Mouse (Mus musculus): ENCODE data around the gene Cers2. TPM values are rescaled to one million over a fixed set of nuclear protein-coding genes. Genes with fewer than 3 reads are reported as not detected.
A peak's percentile ranks its signal among the peaks of the same experiment; 100 is the strongest.

Gene Cers2
- total and polyA plus RNA-seq, 2 experiments: 266 to 283 TPM

- no peaks in the 10 kb centered on the region for H3K27me3 ChIP-seq (ENCODE audit: control insufficient read depth, insufficient read depth, low read length)
- H3K9ac ChIP-seq (ENCODE audit: low read depth, low read length): peak overlapping the region; percentile 90
- 31% methylated on average over 12 of the region's 12 CpGs for WGBS
- H3K4me1 ChIP-seq (ENCODE audit: control insufficient read depth, insufficient read depth, low read length): peaks cover 23% of the 10 kb centered on the region
- TF ChIP-seq POLR2A (IDR thresholded peaks at IDR 0.05; ENCODE audit: extremely low read depth, insufficient read depth, low read length): no peak
- no peak for TF ChIP-seq CTCF (IDR thresholded peaks at IDR 0.05; ENCODE audit: low read depth, low read length)
- peak overlapping the region; percentile 97 for H3K27ac ChIP-seq (replicated peaks; ENCODE audit: insufficient read depth, low read depth, low read length)
- peaks cover 23% of the 10 kb centered on the region; the same call in 1 of the 2 replicates for H3K79me2 ChIP-seq (ENCODE audit: control insufficient read depth, insufficient read depth, low read length)
- peaks cover 22% of the 10 kb centered on the region for H3K36me3 ChIP-seq (ENCODE audit: control insufficient read depth, insufficient read depth, low read length)
- H3K4me3 ChIP-seq (ENCODE audit: insufficient read depth, low read depth, low read length): peak overlapping the region; percentile 83
- DNase-seq (ENCODE audit: extremely low read depth, low read depth, low spot score): peak; percentile 80
These were observed 29.9 kb upstream of the Cers2 start for GRCm38 (mm10) chr3:95284501-95285281.

GRCm38 (mm10) chr3:95285390-95285789 is 29.2 kb upstream of the Cers2 start:
- 55% methylated on average over 5 of the region's 5 CpGs for WGBS
- H3K9ac ChIP-seq (ENCODE audit: low read depth, low read length): peak overlapping the region; percentile 58
- DNase-seq (ENCODE audit: extremely low read depth, low read depth, low spot score): no peak
- TF ChIP-seq POLR2A (IDR thresholded peaks at IDR 0.05; ENCODE audit: extremely low read depth, insufficient read depth, low read length): no peak
- no peak for TF ChIP-seq CTCF (IDR thresholded peaks at IDR 0.05; ENCODE audit: low read depth, low read length)
- H3K4me1 ChIP-seq (ENCODE audit: control insufficient read depth, insufficient read depth, low read length): peaks cover 25% of the 10 kb centered on the region
- H3K36me3 ChIP-seq (ENCODE audit: control insufficient read depth, insufficient read depth, low read length): peaks cover 29% of the 10 kb centered on the region
- no peak overlapping the region for H3K4me3 ChIP-seq (ENCODE audit: insufficient read depth, low read depth, low read length)
- H3K27me3 ChIP-seq (ENCODE audit: control insufficient read depth, insufficient read depth, low read length): no peaks in the 10 kb centered on the region
- H3K79me2 ChIP-seq (ENCODE audit: control insufficient read depth, insufficient read depth, low read length): peaks cover 23% of the 10 kb centered on the region; the same call in 1 of the 2 replicates
- peak overlapping the region; percentile 97 for H3K27ac ChIP-seq (replicated peaks; ENCODE audit: insufficient read depth, low read depth, low read length)

GRCm38 (mm10) chr3:95286011-95286410 is 28.6 kb upstream of the Cers2 start:
- H3K27ac ChIP-seq (replicated peaks; ENCODE audit: insufficient read depth, low read depth, low read length): peak overlapping the region; percentile 97
- H3K9ac ChIP-seq (ENCODE audit: low read depth, low read length): peak overlapping the region; percentile 37

GRCm38 (mm10) chr3:95286510-95286909 is 28.1 kb upstream of the Cers2 start:
- DNase-seq (ENCODE audit: extremely low read depth, low read depth, low spot score): no peak
- Histone ChIP-seq H3K36me3 (ENCODE audit: control insufficient read depth, insufficient read depth, low read length) (peaks cover 38% of the 10 kb centered on the region), H3K79me2 (ENCODE audit: control insufficient read depth, insufficient read depth, low read length) (peaks cover 20% of the 10 kb centered on the region; the same call in 1 of the 2 replicates), H3K27me3 (ENCODE audit: control insufficient read depth, insufficient read depth, low read length) (no peaks in the 10 kb centered on the region), H3K27ac (replicated peaks; ENCODE audit: insufficient read depth, low read depth, low read length) (peak overlapping the region; percentile 69), H3K9ac (ENCODE audit: low read depth, low read length) (peak overlapping the region; percentile 37), H3K4me1 (ENCODE audit: control insufficient read depth, insufficient read depth, low read length) (peaks cover 26% of the 10 kb centered on the region), H3K4me3 (ENCODE audit: insufficient read depth, low read depth, low read length) (peak overlapping the region; percentile 1; the same call in 1 of the 2 replicates)
- WGBS: 69% methylated on average over 7 of the region's 7 CpGs
- TF ChIP-seq POLR2A (IDR thresholded peaks at IDR 0.05; ENCODE audit: extremely low read depth, insufficient read depth, low read length): no peak

More at GRCm38 (mm10) chr3:95286011-95286410, 28.6 kb upstream of the Cers2 start:
- peak overlapping the region; percentile 1; the same call in 1 of the 2 replicates for H3K4me3 ChIP-seq (ENCODE audit: insufficient read depth, low read depth, low read length)
- H3K36me3 ChIP-seq (ENCODE audit: control insufficient read depth, insufficient read depth, low read length): peaks cover 33% of the 10 kb centered on the region
- peaks cover 20% of the 10 kb centered on the region; the same call in 1 of the 2 replicates for H3K79me2 ChIP-seq (ENCODE audit: control insufficient read depth, insufficient read depth, low read length)
- H3K27me3 ChIP-seq (ENCODE audit: control insufficient read depth, insufficient read depth, low read length): no peaks in the 10 kb centered on the region
- WGBS: 19% methylated on average over 5 of the region's 5 CpGs
- peaks cover 25% of the 10 kb centered on the region for H3K4me1 ChIP-seq (ENCODE audit: control insufficient read depth, insufficient read depth, low read length)
- peak; percentile 95 for DNase-seq (ENCODE audit: extremely low read depth, low read depth, low spot score)
- no peak for TF ChIP-seq CTCF (IDR thresholded peaks at IDR 0.05; ENCODE audit: low read depth, low read length)

- Histone ChIP-seq H3K79me2 (ENCODE audit: control insufficient read depth, insufficient read depth, low read length) (peaks cover 20% of the 10 kb centered on the region; the same call in 1 of the 2 replicates), H3K9ac (ENCODE audit: low read depth, low read length) (no peak overlapping the region), H3K4me1 (ENCODE audit: control insufficient read depth, insufficient read depth, low read length) (peaks cover 32% of the 10 kb centered on the region), H3K27ac (replicated peaks; ENCODE audit: insufficient read depth, low read depth, low read length) (no peak overlapping the region), H3K4me3 (ENCODE audit: insufficient read depth, low read depth, low read length) (no peak overlapping the region), H3K27me3 (ENCODE audit: control insufficient read depth, insufficient read depth, low read length) (no peaks in the 10 kb centered on the region), H3K36me3 (ENCODE audit: control insufficient read depth, insufficient read depth, low read length) (peaks cover 45% of the 10 kb centered on the region)
- DNase-seq (ENCODE audit: extremely low read depth, low read depth, low spot score): no peak
- TF ChIP-seq POLR2A (IDR thresholded peaks at IDR 0.05; ENCODE audit: extremely low read depth, insufficient read depth, low read length) (no peak), CTCF (IDR thresholded peaks at IDR 0.05; ENCODE audit: low read depth, low read length) (no peak)
- 81% methylated on average over 3 of the region's 3 CpGs for WGBS
These were observed 27.1 kb upstream of the Cers2 start for GRCm38 (mm10) chr3:95287541-95287940.

GRCm38 (mm10) chr3:95289419-95289818 is 25.2 kb upstream of the Cers2 start:
- H3K79me2 ChIP-seq (ENCODE audit: control insufficient read depth, insufficient read depth, low read length): peaks cover 11% of the 10 kb centered on the region; the same call in 1 of the 2 replicates
- H3K4me1 ChIP-seq (ENCODE audit: control insufficient read depth, insufficient read depth, low read length): peaks cover 45% of the 10 kb centered on the region
- TF ChIP-seq POLR2A (IDR thresholded peaks at IDR 0.05; ENCODE audit: extremely low read depth, insufficient read depth, low read length) (no peak), CTCF (IDR thresholded peaks at IDR 0.05; ENCODE audit: low read depth, low read length) (no peak)
- no peak overlapping the region for H3K9ac ChIP-seq (ENCODE audit: low read depth, low read length)
- no peak overlapping the region for H3K4me3 ChIP-seq (ENCODE audit: insufficient read depth, low read depth, low read length)
- H3K36me3 ChIP-seq (ENCODE audit: control insufficient read depth, insufficient read depth, low read length): peaks cover 55% of the 10 kb centered on the region
- DNase-seq (ENCODE audit: extremely low read depth, low read depth, low spot score): no peak
- no peaks in the 10 kb centered on the region for H3K27me3 ChIP-seq (ENCODE audit: control insufficient read depth, insufficient read depth, low read length)
- H3K27ac ChIP-seq (replicated peaks; ENCODE audit: insufficient read depth, low read depth, low read length): no peak overlapping the region
- WGBS: 84% methylated on average over 4 of the region's 4 CpGs

Data from liver, adult 2 months (tissue).